Mouse (Mus musculus) thymus, postnatal 25 days (tissue): ENCODE data around the gene Agbl5.

Source experiments
- DNase-seq: peaks from one replicate; pipeline ENCODE4 v3.0.0; 2022

Agbl5 gene

DNA sequence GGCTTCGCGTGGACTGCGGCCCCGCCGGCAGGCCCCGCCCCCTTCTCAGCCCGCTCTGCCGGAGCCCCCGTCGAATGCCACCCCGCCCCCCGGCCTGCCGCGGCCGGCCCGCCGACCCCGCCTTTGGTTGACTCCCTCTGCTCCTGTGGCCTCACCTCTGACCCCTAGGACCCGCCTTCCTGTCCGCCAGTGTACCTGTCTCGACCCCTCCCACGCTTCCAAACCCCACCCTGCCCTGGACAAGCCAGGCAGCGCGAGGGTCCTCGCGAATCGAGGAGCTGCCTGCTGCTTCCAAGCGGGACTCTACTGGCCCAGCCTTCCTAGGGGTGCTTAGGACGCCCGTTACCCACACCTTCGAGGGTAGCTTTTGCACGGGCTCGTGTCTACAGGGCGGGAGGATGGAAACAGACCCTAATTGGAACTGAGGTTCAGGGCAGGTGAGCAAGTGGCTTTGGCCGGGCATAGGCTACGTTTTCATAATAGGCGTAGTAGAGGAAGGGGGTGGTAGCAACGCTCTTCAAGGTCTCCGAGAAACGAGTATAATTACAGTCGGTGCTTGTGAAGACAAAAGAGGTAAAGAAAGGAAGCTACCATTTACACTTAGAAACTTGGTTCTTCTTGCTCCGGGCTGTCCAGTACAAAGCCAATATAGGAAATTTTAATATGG lies 727 bp downstream of the Agbl5 start:
- no peak for DNase-seq

DNA sequence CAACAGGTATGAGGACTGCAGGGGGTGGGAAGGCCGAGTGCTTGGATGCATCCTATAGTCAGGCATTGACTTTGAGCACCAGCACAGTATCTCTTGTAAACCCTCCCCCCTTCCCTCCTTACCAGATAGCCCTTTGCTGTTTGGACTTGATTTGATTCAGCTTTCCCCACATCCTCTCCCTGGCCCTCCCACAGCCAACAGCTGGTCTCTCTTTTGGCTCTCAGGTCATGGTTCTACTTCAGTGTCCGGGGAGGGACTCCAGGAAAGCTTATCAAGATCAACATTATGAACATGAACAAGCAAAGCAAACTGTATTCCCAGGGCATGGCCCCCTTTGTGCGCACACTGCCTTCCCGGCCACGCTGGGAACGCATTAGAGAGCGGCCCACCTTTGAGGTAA lies 1.9 kb downstream of the Agbl5 start:
- no peak for DNase-seq

- DNase-seq, result no peak
These were observed 13.4 kb downstream of the Agbl5 start for GRCm38 (mm10) chr5:30901860-30902259.

GRCm38 (mm10) chr5:30907413-30908059 lies 19.0 kb downstream of the Agbl5 start, which contains the start of gene Ost4:
Gene Ost4 (minus strand): TSS chr5:30907788.
- DNase-seq, result peak; percentile 98

GRCm38 (mm10) chr5:30908426-30909299 lies 20.2 kb downstream of the Agbl5 start:
- no peak for DNase-seq

DNA sequence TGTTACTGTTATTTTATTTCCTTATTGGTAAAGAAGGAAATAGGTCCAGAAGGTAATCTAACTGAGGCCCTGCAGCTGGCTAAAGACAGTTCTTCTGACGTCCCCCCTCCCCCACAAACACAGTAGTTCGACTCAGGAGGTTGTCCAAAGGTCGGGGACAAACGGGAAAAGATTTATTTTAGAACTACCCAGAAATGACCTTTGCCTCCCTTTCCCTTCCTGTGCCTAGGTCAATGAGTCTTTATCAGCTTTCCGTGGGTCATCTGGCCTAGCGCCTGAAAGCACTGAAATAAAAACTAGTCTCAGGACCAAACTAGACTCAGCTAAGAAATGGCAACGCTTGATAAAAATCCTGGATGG lies 20.8 kb downstream of the Agbl5 start:
- DNase-seq, result no peak

DNA sequence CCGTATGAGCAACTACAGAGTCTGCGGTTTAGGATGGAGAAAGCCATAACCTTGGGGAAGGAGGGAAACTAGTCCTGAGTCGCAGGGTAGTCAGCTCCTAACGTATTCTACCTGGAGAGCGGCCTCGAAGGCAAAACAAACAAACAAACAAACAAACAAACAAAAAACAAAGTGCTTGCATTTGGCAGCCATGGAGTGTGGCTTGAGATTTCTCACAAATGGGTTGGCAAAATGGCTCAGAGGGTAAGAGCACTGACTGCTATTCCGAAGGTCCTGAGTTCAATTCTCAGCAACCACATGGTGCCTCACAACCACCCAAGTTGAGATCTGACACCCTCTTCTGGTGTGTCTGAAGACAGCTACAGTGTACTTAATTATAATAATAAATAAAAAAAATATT lies 21.4 kb downstream of the Agbl5 start:
- DNase-seq, result no peak

GRCm38 (mm10) chr5:30910481-30910880 lies 22.0 kb downstream of the Agbl5 start:
- DNase-seq, result no peak

- DNase-seq, result no peak
These were observed 23.7 kb downstream of the Agbl5 start for GRCm38 (mm10) chr5:30912156-30912555.

DNA sequence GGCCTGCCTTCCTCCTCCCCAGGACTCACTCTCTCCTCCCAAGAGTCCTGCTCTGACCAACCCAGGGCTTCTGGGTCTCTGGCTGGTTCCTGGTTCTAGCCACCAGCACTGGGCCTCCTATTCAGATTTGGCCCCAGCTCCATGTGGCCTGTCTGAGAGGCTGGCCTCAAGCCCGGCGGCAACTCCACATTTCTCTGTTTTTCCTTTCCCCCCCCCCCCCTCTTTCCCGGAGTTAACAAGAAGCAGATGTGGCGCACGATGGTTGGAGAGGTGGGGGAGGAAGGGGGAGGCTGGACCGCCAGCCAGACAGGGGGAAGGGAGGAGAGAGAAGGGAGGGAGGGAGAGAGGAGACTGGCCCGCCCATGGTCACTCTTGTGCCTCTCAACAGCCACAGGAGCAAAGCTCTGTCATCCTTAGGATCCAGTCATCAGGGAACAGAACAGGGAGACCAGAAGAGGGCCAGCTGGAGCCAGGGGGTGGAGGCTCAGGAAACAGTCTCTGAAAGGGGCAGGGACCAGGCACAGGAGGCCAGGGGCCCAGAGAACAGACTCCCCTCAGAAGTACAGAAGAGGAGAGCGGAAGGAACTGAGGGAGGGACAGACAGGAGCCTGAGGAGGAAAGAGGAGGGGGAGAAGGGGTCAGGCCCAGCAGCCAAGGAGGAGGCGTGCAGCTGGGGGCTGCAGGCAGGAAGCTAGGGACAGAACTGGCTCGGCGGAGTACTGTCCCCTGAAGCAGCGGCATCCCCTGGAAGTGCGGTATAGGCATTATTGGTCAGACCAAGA lies 24.8 kb downstream of the Agbl5 start, which contains the start of gene Emilin1:
Gene Emilin1, plus strand, starts transcription at position 343 of the 782 bp plus-strand sequence.
- DNase-seq, result peak; percentile 61

GRCm38 (mm10) chr5:30914101-30914635 lies 25.7 kb downstream of the Agbl5 start:
- DNase-seq, result peak; percentile 37

DNA sequence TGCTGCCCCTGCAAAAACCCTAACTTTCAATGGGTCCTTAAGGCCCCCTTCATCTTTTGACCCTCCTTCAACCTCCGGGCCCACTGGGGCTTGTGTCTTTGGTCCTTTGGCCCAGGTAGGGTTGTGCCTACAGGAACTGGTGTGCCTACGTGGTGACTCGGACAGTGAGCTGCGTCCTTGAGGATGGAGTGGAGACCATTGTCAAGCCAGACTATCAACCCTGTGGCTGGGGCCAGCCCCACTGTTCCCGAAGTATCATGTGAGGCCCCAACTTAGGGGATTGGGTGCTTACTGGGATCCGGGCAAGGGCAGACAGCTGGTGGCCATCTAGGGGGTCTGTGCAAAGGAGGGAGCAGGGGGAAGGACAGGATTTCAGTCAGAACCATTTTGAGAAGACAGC lies 26.4 kb downstream of the Agbl5 start:
- DNase-seq, result peak; percentile 34

DNA sequence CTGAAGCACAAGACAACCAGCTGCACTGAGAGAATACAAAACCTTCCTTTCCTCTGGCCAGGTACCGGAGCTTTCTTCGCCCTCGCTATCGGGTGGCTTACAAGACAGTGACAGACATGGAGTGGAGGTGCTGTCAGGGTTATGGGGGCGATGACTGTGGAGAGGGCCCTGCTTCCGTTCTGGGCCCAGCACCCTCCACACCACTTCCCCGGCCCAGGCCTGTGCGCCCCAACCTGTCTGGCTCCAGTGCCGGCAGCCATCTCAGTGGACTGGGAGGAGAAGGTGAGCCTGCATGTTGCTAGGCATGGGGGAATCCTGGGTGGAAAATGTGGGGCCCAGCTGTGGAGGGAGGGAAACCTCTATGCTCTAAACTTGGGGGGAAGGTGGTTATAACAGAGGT lies 27.0 kb downstream of the Agbl5 start:
- peak; percentile 63 for DNase-seq

DNA sequence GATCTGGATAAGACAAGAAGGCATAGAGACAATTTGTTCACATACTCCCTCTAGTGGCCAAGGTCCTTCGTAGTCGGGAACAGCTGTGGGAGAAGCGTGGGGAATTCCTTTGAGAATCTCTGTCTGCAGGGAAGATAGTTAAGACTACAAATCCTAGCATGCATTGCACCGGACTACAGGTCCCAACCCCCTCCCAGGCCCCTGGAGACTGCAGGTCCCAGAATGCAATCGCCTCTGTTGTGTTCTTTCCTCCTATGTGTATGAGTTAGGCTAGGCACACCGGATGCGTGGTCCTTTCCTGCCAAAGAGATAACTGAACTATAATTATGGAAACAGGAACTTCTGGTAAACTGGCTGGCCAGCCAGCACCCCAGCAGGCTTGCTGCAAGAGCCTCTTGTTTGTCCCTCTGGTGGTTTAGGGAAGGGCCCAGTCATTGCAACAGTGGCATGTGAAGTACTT lies 27.5 kb downstream of the Agbl5 start:
- peak; percentile 73 for DNase-seq

DNA sequence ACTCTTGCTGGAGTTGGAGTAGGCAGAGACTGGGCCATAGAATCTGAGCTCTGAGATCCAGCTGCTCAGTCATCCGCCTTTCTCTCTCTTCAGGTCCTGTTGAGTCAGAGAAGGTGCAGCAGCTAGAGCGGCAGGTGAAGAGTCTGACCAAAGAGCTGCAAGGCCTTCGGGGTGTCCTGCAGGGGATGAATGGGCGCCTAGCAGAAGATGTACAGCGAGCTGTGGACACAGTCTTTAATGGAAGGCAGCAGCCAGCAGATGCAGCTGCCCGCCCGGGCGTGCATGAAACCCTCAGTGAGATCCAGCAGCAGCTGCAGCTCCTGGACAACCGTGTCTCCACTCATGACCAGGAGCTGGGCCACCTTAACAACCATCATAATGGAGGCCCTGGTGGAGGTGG lies 28.3 kb downstream of the Agbl5 start:
- DNase-seq, result no peak

GRCm38 (mm10) chr5:30917348-30917747 lies 28.9 kb downstream of the Agbl5 start:
- DNase-seq, result no peak

DNA sequence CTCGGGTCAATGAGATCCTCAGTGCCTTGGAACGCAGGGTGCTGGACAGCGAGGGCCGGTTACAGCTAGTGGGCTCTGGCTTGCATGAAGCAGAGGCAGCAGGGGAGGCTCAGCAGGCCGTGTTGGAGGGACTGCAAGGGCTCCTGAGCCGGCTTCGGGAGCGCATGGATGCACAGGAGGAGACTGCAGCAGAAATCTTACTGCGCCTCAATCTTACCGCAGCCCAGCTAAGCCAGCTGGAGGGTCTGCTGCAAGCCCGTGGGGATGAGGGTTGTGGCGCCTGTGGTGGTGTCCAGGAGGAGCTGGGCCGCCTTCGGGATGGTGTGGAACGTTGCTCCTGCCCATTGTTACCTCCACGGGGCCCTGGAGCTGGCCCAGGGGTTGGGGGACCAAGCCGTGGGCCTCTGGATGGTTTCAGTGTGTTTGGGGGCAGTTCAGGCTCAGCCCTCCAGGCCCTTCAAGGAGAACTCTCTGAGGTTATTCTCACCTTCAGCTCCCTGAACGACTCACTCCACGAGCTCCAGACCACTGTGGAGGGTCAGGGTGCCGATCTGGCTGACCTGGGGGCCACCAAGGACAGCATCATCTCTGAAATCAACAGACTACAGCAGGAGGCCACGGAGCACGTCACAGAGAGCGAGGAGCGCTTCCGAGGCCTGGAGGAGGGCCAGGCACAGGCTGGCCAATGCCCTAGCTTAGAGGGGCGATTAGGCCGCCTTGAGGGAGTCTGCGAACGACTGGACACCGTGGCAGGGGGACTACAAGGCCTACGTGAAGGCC lies 29.6 kb downstream of the Agbl5 start:
- DNase-seq, result no peak

- no peak for DNase-seq
These were observed 30.2 kb downstream of the Agbl5 start for GRCm38 (mm10) chr5:30918691-30919090.

- DNase-seq, result no peak
These were observed 31.5 kb downstream of the Agbl5 start for GRCm38 (mm10) chr5:30919831-30920614.

GRCm38 (mm10) chr5:30920621-30921020 lies 32.1 kb downstream of the Agbl5 start:
- no peak for DNase-seq
